ENCODE assay signal across 8 mouse cellular contexts in genomic region chr15:91609713-91610112, GRCm38 (mm10). TPM values are rescaled to one million over a fixed set of nuclear protein-coding genes. Genes with fewer than 3 reads are reported as not detected.
A peak's percentile ranks its signal among the peaks of the same experiment; 100 is the strongest.
DNase-seq lines count a peak whose midpoint lies in the region; ATAC-seq lines count a peak whose summit lies in the region.

No protein-coding gene starts in this region.

- H3K4me1 ChIP-seq in neural tube, embryonic 15.5 days: peaks cover 6% of the 10 kb centered on the region; the same call in 1 of the 2 replicates

- DNase-seq in CD4-positive, CD25-positive, alpha-beta regulatory T cell, adult 2 months (ENCODE audit: low read depth, low spot score): peak; percentile 46
- peak; percentile 49 for DNase-seq in neural tube, embryonic 10.5 days (ENCODE audit: extremely low spot score, low spot score)
- DNase-seq in forelimb bud, embryonic 11.5 days (ENCODE audit: low read depth, low spot score): peak; percentile 65
- peak; percentile 87 to 88 for DNase-seq in kidney, postnatal 4 days
- DNase-seq in lung, postnatal 4 days: peak; percentile 53 to 79
- DNase-seq in spleen, postnatal 4 days (ENCODE audit: low spot score in 2 of 2): peak; percentile 63 to 86

- H3K9me3 ChIP-seq in neural tube, embryonic 15.5 days (replicated peaks): no peaks in the 10 kb centered on the region

- no peak for ATAC-seq in CD4-positive, CD25-positive, alpha-beta regulatory T cell, adult 4 months
- no peak for ATAC-seq in neural tube, embryonic 15.5 days (ENCODE audit: low FRiP score)

- WGBS in neural tube, embryonic 15.5 days: 32% methylated on average over 8 of the region's 8 CpGs

- no peaks in the 10 kb centered on the region for H3K36me3 ChIP-seq in neural tube, embryonic 15.5 days

- no peak overlapping the region for H3K9ac ChIP-seq in neural tube, embryonic 15.5 days (replicated peaks)

- H3K4me3 ChIP-seq in neural tube, embryonic 15.5 days (replicated peaks): no peak overlapping the region

- no peak overlapping the region for H3K27ac ChIP-seq in neural tube, embryonic 15.5 days (replicated peaks)

- H3K4me2 ChIP-seq in neural tube, embryonic 15.5 days: no peak overlapping the region

- no peaks in the 10 kb centered on the region for H3K27me3 ChIP-seq in neural tube, embryonic 15.5 days (replicated peaks)

RNA-seq across cellular contexts. Expression of gene Slc2a13, which starts 36.7 kb away (rescaled TPM):
- not detected for polyA plus RNA-seq in CD4-positive, CD25-positive, alpha-beta regulatory T cell, adult 4 months (2017; shearing (Covaris generic))
- 4.7 and 4.8 TPM in 2 replicates for polyA plus RNA-seq in neural tube, embryonic 15.5 days (2015; fragmentation: Nextera tagmentation; extraction: Ambion mirVana)
